Mouse (Mus musculus) small intestine, adult 2 months (tissue): ENCODE data around the gene Plekho1. TPM values are rescaled to one million over a fixed set of nuclear protein-coding genes. Genes with fewer than 3 reads are reported as not detected.
"Not testable (repeated sequence)": the region's sequence is repeated elsewhere in the genome, so short reads cannot be mapped to it uniquely, and the experiment has no call there.

Experiments used
- H3K27ac ChIP-seq: fragments of 200-500 bp; 2 replicates; pipeline ENCODE4 v1.5.1; 2012; ENCODE audit warnings: low read depth, low read length, control low read depth, inconsistent platforms; ENCODE audit not compliant: insufficient read depth
- H3K27me3 ChIP-seq: fragments of 200-500 bp; 2 replicates; pipeline ENCODE4 v1.6.1; 2012; ENCODE audit warnings: mild to moderate bottlenecking, moderate library complexity, low read length, inconsistent platforms; ENCODE audit not compliant: control insufficient read depth, insufficient read depth
- H3K36me3 ChIP-seq: fragments of 200-500 bp; 2 replicates; pipeline ENCODE4 v1.6.1; 2012; ENCODE audit warnings: mild to moderate bottlenecking, low read length, control low read depth, inconsistent platforms; ENCODE audit not compliant: control insufficient read depth, insufficient read depth
- H3K4me1 ChIP-seq: fragments of 200-500 bp; 2 replicates; pipeline ENCODE4 v1.6.1; 2012; ENCODE audit warnings: low read length, inconsistent platforms, mixed read lengths; ENCODE audit not compliant: control insufficient read depth, insufficient read depth, insufficient read length
- H3K4me3 ChIP-seq: fragments of 200-500 bp; 2 replicates; pipeline ENCODE4 v1.5.1; 2012; ENCODE audit warnings: low read depth, mild to moderate bottlenecking, control low read depth, inconsistent platforms, low read length, moderate library complexity
- CTCF ChIP-seq: fragments of 200-500 bp; IDR thresholded peaks from 2 replicates; pipeline ENCODE4 v1.5.1; 2012; ENCODE audit warnings: low read depth, mild to moderate bottlenecking, control low read depth, inconsistent platforms, low read length, moderate library complexity, mixed read lengths; ENCODE audit not compliant: insufficient replicate concordance, insufficient read length; ENCODE audit errors: extremely low read depth
- POLR2A ChIP-seq: fragments of 200-500 bp; IDR thresholded peaks from 2 replicates; pipeline ENCODE4 v1.6.1; 2012; ENCODE audit warnings: low read depth, mild to moderate bottlenecking, control low read depth, inconsistent platforms, low read length, moderate library complexity
- WGBS: fragments of 180-500 bp; shearing (Covaris S2); methylation state at CpG from one replicate; pipeline ENCODE4 v1.1.7; 2018; 5-methylcytosine and 5-hydroxymethylcytosine counted together
- polyA plus RNA-seq: library from polyadenylated mRNA; depleted of rRNA; stranded (reverse); fragments of >200 nt; gene quantifications from 2 replicates; pipeline ENCODE4 v1.2.3, GENCODE M21; 2012; rRNA removed

The Plekho1 gene
- 10.8 and 31.3 TPM in 2 replicates for polyA plus RNA-seq

GRCm38 (mm10) chr3:95995802-95996428, at the start of gene Plekho1:
Plekho1 (minus strand) TSS chr3:95996001.
- TF ChIP-seq POLR2A = no peak
- TF ChIP-seq CTCF = no peak
- Histone ChIP-seq H3K4me1 (no peaks in the 10 kb centered on the region), H3K27ac (peak within 1 kb of the TSS; percentile 91), H3K4me3 (peak within 1 kb of the TSS; percentile 63), H3K36me3 (peaks cover 2% of the 10 kb centered on the region; the same call in 1 of the 2 replicates), H3K27me3 (peaks cover 13% of the 10 kb centered on the region)
- 1% methylated on average over 84 of the region's 84 CpGs for WGBS

GRCm38 (mm10) chr3:96044559-96044958, 48.8 kb upstream of the Plekho1 start:
- not testable (repeated sequence) for H3K4me1 ChIP-seq, H3K27ac ChIP-seq, H3K27me3 ChIP-seq, H3K4me3 ChIP-seq
- 94% methylated on average over 3 of the region's 3 CpGs for WGBS
- H3K36me3 ChIP-seq = peaks cover 21% of the 10 kb centered on the region

GRCm38 (mm10) chr3:96043104-96043503, 47.3 kb upstream of the Plekho1 start:
- Histone ChIP-seq H3K4me1 (no peaks in the 10 kb centered on the region), H3K27ac (no peak overlapping the region), H3K4me3 (no peak overlapping the region), H3K36me3 (peaks cover 24% of the 10 kb centered on the region), H3K27me3 (no peaks in the 10 kb centered on the region)
- TF ChIP-seq CTCF (no peak), POLR2A (no peak)
- WGBS = 91% methylated on average over 1 of the region's 1 CpGs

- Histone ChIP-seq H3K36me3 (peaks cover 16% of the 10 kb centered on the region), H3K27ac (no peak overlapping the region), H3K4me3 (no peak overlapping the region), H3K27me3 (no peaks in the 10 kb centered on the region), H3K4me1 (no peaks in the 10 kb centered on the region)
- no peak for TF ChIP-seq POLR2A
- TF ChIP-seq CTCF = no peak
- 97% methylated on average over 6 of the region's 6 CpGs for WGBS
These were observed 45.3 kb upstream of the Plekho1 start for GRCm38 (mm10) chr3:96041079-96041478.

GRCm38 (mm10) chr3:96040663-96041006, 44.8 kb upstream of the Plekho1 start:
- WGBS = 97% methylated on average over 2 of the region's 2 CpGs
- TF ChIP-seq POLR2A = no peak
- no peak for TF ChIP-seq CTCF
- no peak overlapping the region for H3K4me3 ChIP-seq
- H3K4me1 ChIP-seq = no peaks in the 10 kb centered on the region
- H3K36me3 ChIP-seq = peaks cover 12% of the 10 kb centered on the region
- H3K27ac ChIP-seq = no peak overlapping the region
- H3K27me3 ChIP-seq = no peaks in the 10 kb centered on the region

GRCm38 (mm10) chr3:96039857-96040662, 44.3 kb upstream of the Plekho1 start:
- TF ChIP-seq POLR2A (no peak), CTCF (no peak)
- Histone ChIP-seq H3K27ac (no peak overlapping the region), H3K36me3 (peaks cover 7% of the 10 kb centered on the region), H3K4me1 (no peaks in the 10 kb centered on the region), H3K27me3 (no peaks in the 10 kb centered on the region), H3K4me3 (no peak overlapping the region)
- WGBS = 74% methylated on average over 9 of the region's 9 CpGs

- H3K27ac ChIP-seq = no peak overlapping the region
- H3K36me3 ChIP-seq = peaks cover 6% of the 10 kb centered on the region
- H3K27me3 ChIP-seq = no peaks in the 10 kb centered on the region
- 95% methylated on average over 4 of the region's 4 CpGs for WGBS
- TF ChIP-seq CTCF (no peak), POLR2A (no peak)
- H3K4me3 ChIP-seq = no peak overlapping the region
- H3K4me1 ChIP-seq = no peaks in the 10 kb centered on the region
These were observed 43.0 kb upstream of the Plekho1 start for GRCm38 (mm10) chr3:96038851-96039250.
